Mouse (Mus musculus) myocyte (in vitro differentiated cells): ENCODE measurements at regions not wholly inside any gene's neighbourhood (a gene's known extent, or its start where the extent isn't known, plus 50 kb on each side); places are given as distances from the start of the nearest gene placed in this dataset.

Experiments used
- E2F4 ChIP-seq: IDR thresholded peaks from one replicate; pipeline ENCODE4 v1.6.1; 2011; ENCODE audit warnings: mild to moderate bottlenecking, control low read depth, moderate library complexity; ENCODE audit not compliant: insufficient read depth
- MAX ChIP-seq: IDR thresholded peaks from one replicate; pipeline ENCODE4 v1.6.1; 2011; ENCODE audit warnings: low read depth, mild to moderate bottlenecking, control low read depth
- MYOD1 ChIP-seq, 3 experiments: IDR thresholded peaks; one replicate each; pipeline ENCODE4 v1.6.1; 2011; ENCODE audit warnings: control low read depth in 2 of 3, low read depth in 2 of 3, mild to moderate bottlenecking in 2 of 3, moderate library complexity in 1 of 3; ENCODE audit not compliant: insufficient read length in 2 of 3, control insufficient read depth in 1 of 3
- MYOG ChIP-seq, 3 experiments: IDR thresholded peaks; one replicate each; pipeline ENCODE4 v1.6.1; 2011; ENCODE audit warnings: control low read depth in 2 of 3, low read depth in 2 of 3, mild to moderate bottlenecking in 2 of 3; ENCODE audit not compliant: insufficient read length in 2 of 3, control insufficient read depth in 1 of 3, insufficient read depth in 1 of 3
- POLR2A ChIP-seq: IDR thresholded peaks from one replicate; pipeline ENCODE4 v1.6.1; 2011; ENCODE audit warnings: low read depth, mild to moderate bottlenecking, control low read depth, moderate library complexity; ENCODE audit not compliant: insufficient read length
- SRF ChIP-seq: IDR thresholded peaks from one replicate; pipeline ENCODE4 v1.6.1; 2011; ENCODE audit warnings: low read depth; ENCODE audit not compliant: control insufficient read depth, insufficient read length
- TCF12 ChIP-seq: IDR thresholded peaks from one replicate; pipeline ENCODE4 v1.6.1; 2011; ENCODE audit warnings: mild to moderate bottlenecking, control low read depth; ENCODE audit not compliant: poor library complexity, insufficient read depth, severe bottlenecking
- USF1 ChIP-seq: IDR thresholded peaks from one replicate; pipeline ENCODE4 v1.6.1; 2011; ENCODE audit warnings: low read depth, mild to moderate bottlenecking, control low read depth, moderate library complexity

DNA sequence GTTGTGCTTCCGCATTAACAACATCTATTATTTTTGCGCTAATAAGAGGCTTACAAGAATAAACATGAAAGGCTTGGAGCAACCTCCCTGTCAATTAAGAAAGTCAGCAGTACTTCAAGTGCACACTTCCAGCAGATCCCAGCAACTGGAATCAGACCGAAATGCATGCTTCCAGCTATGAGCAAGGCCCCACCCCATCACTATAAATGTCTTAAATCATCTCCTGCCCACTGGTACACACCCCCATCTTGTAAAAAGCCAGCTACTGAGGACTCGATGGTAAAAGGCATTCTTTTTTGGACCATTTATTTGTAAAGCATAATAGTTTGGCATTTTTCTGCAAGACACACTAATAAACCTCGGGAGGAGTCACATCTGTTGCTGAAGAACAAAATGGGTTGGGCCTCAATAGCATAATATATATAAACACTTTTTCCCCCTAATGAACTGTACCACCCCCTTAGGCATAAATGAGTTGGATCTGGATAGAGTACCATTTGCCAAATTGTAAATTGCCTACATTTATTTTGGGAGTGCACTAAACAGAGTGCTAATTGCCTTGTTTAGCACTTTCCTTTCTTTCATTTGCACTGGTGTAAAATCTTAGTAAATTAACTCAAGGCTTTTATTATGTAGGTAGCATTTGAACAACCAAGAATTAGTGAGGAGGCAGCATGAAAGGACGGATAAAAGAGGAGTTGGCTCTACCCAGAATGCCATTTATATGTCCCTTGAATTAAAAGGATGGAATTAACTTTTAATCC, 371.8 kb downstream of the Nr2f2 start:
- TF ChIP-seq POLR2A (no peak), MYOD1 (IDR thresholded peaks at IDR 0.05; ENCODE audit: control insufficient read depth in 1 of 3, insufficient read length in 2 of 3, low read depth in 2 of 3) (no peak), TCF12 (no peak), USF1 (no peak), MAX (no peak), E2F4 (no peak), MYOG (IDR thresholded peaks at IDR 0.05; ENCODE audit: control insufficient read depth in 1 of 3, insufficient read depth in 1 of 3, insufficient read length in 2 of 3, low read depth in 2 of 3) (no peak), SRF (no peak)
